Mouse (Mus musculus) kidney, adult 2 months (tissue): ENCODE measurements around the gene Ets1.

Experiments used
- CTCF ChIP-seq: fragments of 200-500 bp; conservative IDR thresholded peaks from 2 replicates; pipeline ENCODE4 v1.5.1; 2011; ENCODE audit warnings: low read depth, mild to moderate bottlenecking, control low read depth, low read length, moderate library complexity, mixed read lengths; ENCODE audit not compliant: insufficient read depth, insufficient read length
- POLR2A ChIP-seq: fragments of 200-500 bp; IDR thresholded peaks from one replicate; pipeline ENCODE4 v1.6.1; 2011; ENCODE audit warnings: low read depth, low read length, control low read depth

GRCm38 (mm10) chr9:32671970-32672859 lies 36.2 kb downstream of the Ets1 start:
- TF ChIP-seq CTCF (no peak), POLR2A (peak; percentile 18)
